Mouse (Mus musculus) intestine, embryonic 14.5 days (tissue): ENCODE data around the gene Nfib. TPM values are rescaled to one million over a fixed set of nuclear protein-coding genes. Genes with fewer than 3 reads are reported as not detected.

Experiments
- ATAC-seq: fragments of 200-750 bp; cut with Nextera tagmentation; replicated peaks from 2 replicates; pipeline ENCODE4 v1.8.0; 2017; ENCODE audit warnings: low read depth, moderate number of reproducible peaks, moderate TSS enrichment, moderate library complexity; ENCODE audit not compliant: low FRiP score, low TSS enrichment
- DNase-seq: peaks from one replicate; pipeline ENCODE4 v3.0.0-alpha.2; 2018; ENCODE audit warnings: low spot score
- H3K27ac ChIP-seq: fragments of 300-500 bp; sonication (generic); 2 replicates; pipeline ENCODE4 v1.5.1; 2014; ENCODE audit warnings: low read depth, mild to moderate bottlenecking, control low read depth
- H3K27me3 ChIP-seq: fragments of 300-500 bp; sonication (generic); replicated peaks from 2 replicates; pipeline ENCODE4 v1.6.1; 2014; ENCODE audit warnings: low read length, control low read depth; ENCODE audit not compliant: control insufficient read depth, insufficient read depth
- H3K36me3 ChIP-seq: fragments of 300-500 bp; sonication (generic); 2 replicates; pipeline ENCODE4 v1.6.1; 2014; ENCODE audit warnings: low read length, control low read depth; ENCODE audit not compliant: control insufficient read depth, insufficient read depth
- H3K4me1 ChIP-seq: fragments of 300-500 bp; sonication (generic); replicated peaks from 2 replicates; pipeline ENCODE4 v1.6.1; 2014; ENCODE audit warnings: low read length, control low read depth, mixed read lengths; ENCODE audit not compliant: control insufficient read depth, insufficient read depth
- H3K4me2 ChIP-seq: fragments of 300-500 bp; sonication (generic); 2 replicates; pipeline ENCODE4 v1.6.1; 2014; ENCODE audit warnings: low read length
- H3K4me3 ChIP-seq: fragments of 300-500 bp; sonication (generic); 2 replicates; pipeline ENCODE4 v1.5.1; 2014; ENCODE audit warnings: low read depth, low read length, control low read depth, mixed read lengths
- H3K9ac ChIP-seq: fragments of 300-500 bp; sonication (generic); 2 replicates; pipeline ENCODE4 v1.6.1; 2014; ENCODE audit warnings: mild to moderate bottlenecking, low read length
- H3K9me3 ChIP-seq: fragments of 300-500 bp; sonication (generic); 2 replicates; pipeline ENCODE4 v1.6.1; 2016; ENCODE audit warnings: low read length, control low read depth; ENCODE audit not compliant: control insufficient read depth
- WGBS: fragments of 180-500 bp; shearing (Covaris S2); extraction: QIAGEN DNeasy Blood & Tissue Kit; methylation state at CpG from one replicate; pipeline ENCODE4 v1.1.7; 2014; 5-methylcytosine and 5-hydroxymethylcytosine counted together
- polyA plus RNA-seq: library from polyadenylated mRNA; unstranded; fragments of >200 nt; fragmentation: Nextera tagmentation; extraction: Ambion mirVana; gene quantifications from 2 replicates; pipeline ENCODE4 v1.2.1, GENCODE M21; 2014

Nfib gene
- polyA plus RNA-seq, 1 experiment from 2014 or later: 61.7 TPM

- 75% methylated on average over 8 of the region's 8 CpGs for WGBS
- peaks cover 44% of the 10 kb centered on the region for H3K36me3 ChIP-seq
- H3K4me3 ChIP-seq: no peak overlapping the region
- H3K27me3 ChIP-seq: no peaks in the 10 kb centered on the region
- H3K4me1 ChIP-seq: peaks cover 35% of the 10 kb centered on the region
- H3K4me2 ChIP-seq: no peak overlapping the region; the same call in 1 of the 2 replicates
- DNase-seq (peak; percentile 41), ATAC-seq (no peak)
- H3K9me3 ChIP-seq: no peaks in the 10 kb centered on the region
- H3K9ac ChIP-seq: no peak overlapping the region
- no peak overlapping the region for H3K27ac ChIP-seq
These were observed 208.4 kb downstream of the Nfib start for GRCm38 (mm10) chr4:82497141-82497566.

DNA sequence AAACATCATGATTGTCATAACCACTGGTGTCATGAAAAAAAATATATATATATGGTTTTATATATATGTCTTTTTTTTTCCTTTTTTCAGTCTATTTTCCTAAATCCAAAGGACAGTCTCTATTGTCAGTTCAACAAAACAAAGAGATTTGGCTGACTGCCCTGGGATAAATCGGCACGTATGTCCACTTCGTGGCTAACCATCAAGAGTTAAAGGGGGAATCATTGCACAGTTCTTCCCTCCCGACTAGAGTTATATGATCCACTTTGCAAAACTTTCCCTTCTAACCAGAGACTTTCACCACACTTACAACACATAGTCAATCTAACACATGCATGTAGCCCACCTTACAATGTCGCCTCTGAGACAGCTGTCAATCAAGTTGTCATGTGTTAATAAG, 209.2 kb downstream of the Nfib start:
- DNase-seq: no peak
- Histone ChIP-seq H3K9ac (no peak overlapping the region), H3K4me1 (peaks cover 33% of the 10 kb centered on the region), H3K4me3 (no peak overlapping the region), H3K9me3 (no peaks in the 10 kb centered on the region), H3K4me2 (no peak overlapping the region), H3K36me3 (peaks cover 44% of the 10 kb centered on the region), H3K27me3 (no peaks in the 10 kb centered on the region), H3K27ac (no peak overlapping the region)
- 74% methylated on average over 5 of the region's 5 CpGs for WGBS
- ATAC-seq: no peak

GRCm38 (mm10) chr4:82495605-82496004, 209.9 kb downstream of the Nfib start:
- Histone ChIP-seq H3K27ac (no peak overlapping the region), H3K9me3 (no peaks in the 10 kb centered on the region), H3K36me3 (peaks cover 44% of the 10 kb centered on the region), H3K4me2 (no peak overlapping the region), H3K4me1 (peaks cover 26% of the 10 kb centered on the region), H3K9ac (no peak overlapping the region), H3K4me3 (no peak overlapping the region), H3K27me3 (no peaks in the 10 kb centered on the region)
- no peak for ATAC-seq
- DNase-seq: peak; percentile 33
- 86% methylated on average over 6 of the region's 6 CpGs for WGBS

DNA sequence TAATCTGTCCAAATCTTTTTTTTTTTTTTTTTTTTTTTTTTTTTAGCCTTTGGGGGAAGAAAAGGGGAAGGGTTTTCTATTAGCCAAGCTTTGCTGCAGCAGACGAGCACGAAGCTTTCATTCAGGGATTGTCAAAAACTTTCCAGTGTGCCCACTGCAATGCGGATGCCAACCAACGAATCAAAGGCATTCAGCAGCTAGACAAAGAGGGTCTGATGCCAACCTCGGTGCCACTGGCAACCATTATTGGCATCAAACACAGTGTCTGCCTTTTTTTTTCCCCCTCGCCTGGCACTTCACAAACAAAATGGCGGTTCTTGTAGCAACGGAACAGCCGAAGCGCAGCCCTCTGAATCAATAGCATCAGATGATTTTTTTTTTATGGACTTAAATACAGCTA, 210.7 kb downstream of the Nfib start:
- 94% methylated on average over 10 of the region's 10 CpGs for WGBS
- Histone ChIP-seq H3K4me1 (peaks cover 19% of the 10 kb centered on the region), H3K9ac (no peak overlapping the region), H3K4me3 (no peak overlapping the region), H3K36me3 (peaks cover 44% of the 10 kb centered on the region), H3K9me3 (no peaks in the 10 kb centered on the region), H3K27ac (no peak overlapping the region), H3K27me3 (no peaks in the 10 kb centered on the region), H3K4me2 (no peak overlapping the region)
- DNase-seq: peak; percentile 29
- no peak for ATAC-seq

DNA sequence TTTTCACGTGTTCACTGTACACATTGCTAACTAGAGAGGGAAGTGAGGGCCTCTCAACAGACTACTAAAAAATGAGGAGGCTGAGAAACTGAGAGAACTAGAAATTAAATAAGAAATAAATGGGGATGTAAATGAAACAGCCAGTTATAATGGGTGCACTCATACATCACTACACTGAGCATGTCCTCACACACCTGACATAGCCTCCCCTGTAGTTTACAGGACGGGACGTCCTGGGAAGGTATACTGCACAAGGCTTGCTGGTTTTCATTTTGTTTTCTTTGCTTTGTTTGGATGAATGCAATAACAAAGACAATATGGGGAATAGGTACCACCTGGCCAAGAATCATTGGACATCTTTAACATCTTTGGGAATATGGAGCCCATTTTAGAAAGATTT, 211.1 kb downstream of the Nfib start:
- no peak overlapping the region for H3K4me3 ChIP-seq
- peaks cover 15% of the 10 kb centered on the region for H3K4me1 ChIP-seq
- DNase-seq (no peak), ATAC-seq (no peak)
- no peaks in the 10 kb centered on the region for H3K27me3 ChIP-seq
- no peak overlapping the region for H3K9ac ChIP-seq
- no peaks in the 10 kb centered on the region for H3K9me3 ChIP-seq
- H3K4me2 ChIP-seq: no peak overlapping the region
- H3K27ac ChIP-seq: no peak overlapping the region
- WGBS: 82% methylated on average over 3 of the region's 3 CpGs
- peaks cover 44% of the 10 kb centered on the region for H3K36me3 ChIP-seq

DNA sequence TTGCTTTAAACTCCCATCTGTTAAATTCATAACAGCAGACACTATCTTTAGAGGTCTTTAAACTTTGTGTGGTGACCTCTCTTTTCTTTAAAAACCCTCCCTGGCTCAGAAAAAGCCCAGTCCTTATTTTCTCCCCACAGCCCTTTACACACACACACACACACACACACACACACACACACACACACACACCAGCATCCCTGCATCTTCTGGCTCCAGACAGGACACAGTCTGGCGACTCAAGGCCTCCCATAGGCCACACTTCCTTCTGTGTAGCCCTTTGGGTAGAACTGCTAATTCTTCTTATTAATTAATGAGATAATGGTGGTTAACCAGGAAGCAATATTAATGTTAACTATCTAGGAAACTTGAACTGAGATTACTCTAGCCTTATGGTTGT, 211.7 kb downstream of the Nfib start:
- no peak for DNase-seq
- Histone ChIP-seq H3K4me2 (no peak overlapping the region), H3K4me3 (no peak overlapping the region), H3K4me1 (peaks cover 12% of the 10 kb centered on the region; the same call in 1 of the 2 replicates), H3K9me3 (no peaks in the 10 kb centered on the region), H3K9ac (no peak overlapping the region), H3K36me3 (peaks cover 44% of the 10 kb centered on the region), H3K27me3 (no peaks in the 10 kb centered on the region), H3K27ac (no peak overlapping the region)
- WGBS: 81% methylated on average over 1 of the region's 1 CpGs
- no peak for ATAC-seq

- Histone ChIP-seq H3K9ac (no peak overlapping the region), H3K4me3 (no peak overlapping the region), H3K4me2 (no peak overlapping the region), H3K9me3 (no peaks in the 10 kb centered on the region), H3K4me1 (peaks cover 12% of the 10 kb centered on the region; the same call in 1 of the 2 replicates), H3K27ac (no peak overlapping the region), H3K27me3 (no peaks in the 10 kb centered on the region), H3K36me3 (peaks cover 41% of the 10 kb centered on the region)
- ATAC-seq: no peak
- peak; percentile 35 for DNase-seq
- 79% methylated on average over 7 of the region's 7 CpGs for WGBS
These were observed 212.2 kb downstream of the Nfib start for GRCm38 (mm10) chr4:82493363-82493762.

DNA sequence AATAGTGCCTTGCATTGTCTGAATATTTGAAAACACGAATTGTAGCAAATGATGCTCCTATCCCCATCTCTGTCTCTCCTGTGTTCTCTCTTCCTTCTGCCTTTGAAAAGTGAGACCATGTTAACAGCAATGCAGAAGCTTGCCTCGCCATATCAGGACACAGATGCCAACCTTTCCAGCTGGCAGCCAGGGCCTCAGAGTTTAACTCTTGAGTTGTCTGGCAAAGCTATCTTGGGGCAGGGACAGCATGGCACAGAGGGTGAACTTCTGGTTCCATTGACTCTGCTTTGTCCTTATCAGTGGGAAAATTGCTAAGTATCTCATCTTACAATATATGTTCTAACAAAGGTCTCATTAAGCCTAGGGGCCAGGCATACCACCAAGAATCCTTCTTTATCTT, 212.8 kb downstream of the Nfib start:
- peaks cover 8% of the 10 kb centered on the region; the same call in 1 of the 2 replicates for H3K4me1 ChIP-seq
- no peak for ATAC-seq
- DNase-seq: peak; percentile 42

DNA sequence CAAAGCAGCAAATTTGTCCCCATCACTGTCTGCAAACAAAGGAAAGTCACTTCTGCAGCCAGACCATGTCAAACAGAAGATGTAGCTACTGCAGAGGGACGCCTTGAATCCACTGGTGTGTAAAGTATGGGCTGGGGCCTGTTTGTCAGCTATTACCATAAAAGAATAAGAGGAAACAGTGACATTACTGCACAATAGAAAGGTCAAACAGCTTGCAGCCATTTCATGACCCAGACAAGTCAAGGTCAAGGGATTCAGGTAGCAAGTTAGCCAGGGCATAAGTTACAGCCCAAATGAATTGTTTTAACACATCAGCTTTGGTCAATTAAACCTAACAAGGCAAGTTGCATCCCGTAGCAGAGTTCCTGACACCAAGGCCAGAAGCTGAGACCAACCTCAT, 215.6 kb downstream of the Nfib start:
- WGBS: 58% methylated on average over 2 of the region's 2 CpGs
- H3K4me1 ChIP-seq: peaks cover 13% of the 10 kb centered on the region; the same call in 1 of the 2 replicates

More for the DNA sequence above, 212.8 kb downstream of the Nfib start:
- H3K27ac ChIP-seq: no peak overlapping the region
- H3K9me3 ChIP-seq: no peaks in the 10 kb centered on the region
- H3K4me3 ChIP-seq: no peak overlapping the region
- 79% methylated on average over 2 of the region's 2 CpGs for WGBS
- H3K4me2 ChIP-seq: no peak overlapping the region
- peaks cover 39% of the 10 kb centered on the region for H3K36me3 ChIP-seq
- no peak overlapping the region for H3K9ac ChIP-seq
- H3K27me3 ChIP-seq: no peaks in the 10 kb centered on the region

More for the DNA sequence above, 215.6 kb downstream of the Nfib start:
- H3K27me3 ChIP-seq: no peaks in the 10 kb centered on the region
- no peaks in the 10 kb centered on the region for H3K9me3 ChIP-seq
- H3K27ac ChIP-seq: no peak overlapping the region
- H3K4me3 ChIP-seq: no peak overlapping the region
- no peak overlapping the region for H3K4me2 ChIP-seq
- peaks cover 20% of the 10 kb centered on the region for H3K36me3 ChIP-seq
- DNase-seq (peak; percentile 41), ATAC-seq (no peak)
- no peak overlapping the region for H3K9ac ChIP-seq
